Mouse (Mus musculus) right cerebral cortex, adult 18-20 months (tissue): Measurements from ENCODE around the gene Mcrip1.

Experiments
- DNase-seq: peaks from one replicate; pipeline ENCODE4 v3.0.0; 2022; ENCODE audit warnings: mixed read lengths

Gene Mcrip1

GRCm38 (mm10) chr11:120509940-120510339, 39.6 kb downstream of the Mcrip1 start:
- no peak for DNase-seq

GRCm38 (mm10) chr11:120508290-120508870, 41.1 kb downstream of the Mcrip1 start:
- DNase-seq, result no peak

DNA sequence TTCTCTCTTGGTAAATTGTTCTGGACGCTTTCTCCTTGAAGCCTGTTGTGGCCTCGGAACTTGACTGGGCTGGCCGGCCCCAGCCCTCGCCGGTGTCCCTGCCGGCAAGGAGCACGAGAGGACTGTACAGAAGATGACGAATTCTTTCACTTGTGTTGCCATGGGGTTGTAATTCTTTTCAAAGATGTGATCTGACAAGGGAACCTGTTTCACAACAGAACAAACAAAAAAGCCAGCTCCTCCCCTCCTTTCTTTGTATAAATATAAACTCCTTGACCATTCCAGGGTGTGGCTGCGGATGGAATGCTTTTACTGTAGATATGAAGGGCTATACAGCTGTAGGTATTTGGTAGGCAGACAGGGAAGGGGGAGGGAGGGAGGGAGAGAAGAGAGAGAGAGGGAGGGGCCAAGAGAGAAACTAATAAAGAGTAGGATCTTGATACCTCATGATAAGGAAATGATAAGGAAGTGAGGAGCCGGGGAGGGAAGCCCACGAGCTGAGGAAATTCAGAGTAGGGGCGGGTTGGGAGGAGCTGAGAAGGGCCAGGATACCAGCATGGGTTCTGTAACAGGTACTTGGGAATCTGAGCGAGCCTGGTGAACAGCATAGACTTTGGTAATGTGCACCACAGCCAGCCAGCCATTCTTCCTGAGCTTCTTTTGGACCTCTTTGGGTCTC, 41.8 kb downstream of the Mcrip1 start:
- no peak for DNase-seq

GRCm38 (mm10) chr11:120506899-120507298, 42.6 kb downstream of the Mcrip1 start:
- no peak for DNase-seq

GRCm38 (mm10) chr11:120505661-120506060, 43.9 kb downstream of the Mcrip1 start:
- DNase-seq, result no peak

GRCm38 (mm10) chr11:120501701-120502100, 47.8 kb downstream of the Mcrip1 start:
- no peak for DNase-seq

DNA sequence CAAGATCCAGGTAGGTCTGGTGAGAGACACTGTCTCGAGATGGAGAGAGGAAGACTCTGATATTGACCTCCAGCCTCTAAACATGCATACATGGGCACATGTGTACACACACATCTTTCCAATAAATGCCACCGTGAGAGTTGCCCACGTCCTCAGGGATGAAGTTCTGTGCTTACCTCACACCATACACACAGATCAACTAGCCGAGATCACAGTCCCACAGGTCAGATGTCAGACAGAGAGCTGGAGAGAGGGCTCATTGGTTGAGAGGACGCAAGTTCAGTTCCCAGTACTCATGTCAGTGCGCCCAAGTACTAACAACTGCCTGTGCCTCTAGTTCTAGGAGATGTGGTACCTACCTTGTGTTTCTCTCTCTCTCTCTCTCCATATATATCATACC, 48.5 kb downstream of the Mcrip1 start:
- DNase-seq, result no peak

GRCm38 (mm10) chr11:120500357-120500756, 49.2 kb downstream of the Mcrip1 start:
- DNase-seq, result no peak

GRCm38 (mm10) chr11:120499894-120500293, 49.6 kb downstream of the Mcrip1 start:
- DNase-seq, result no peak

- DNase-seq, result no peak
These were observed 50.6 kb downstream of the Mcrip1 start for GRCm38 (mm10) chr11:120498891-120499290.

- DNase-seq, result no peak
These were observed 51.3 kb downstream of the Mcrip1 start for GRCm38 (mm10) chr11:120498226-120498625.

DNA sequence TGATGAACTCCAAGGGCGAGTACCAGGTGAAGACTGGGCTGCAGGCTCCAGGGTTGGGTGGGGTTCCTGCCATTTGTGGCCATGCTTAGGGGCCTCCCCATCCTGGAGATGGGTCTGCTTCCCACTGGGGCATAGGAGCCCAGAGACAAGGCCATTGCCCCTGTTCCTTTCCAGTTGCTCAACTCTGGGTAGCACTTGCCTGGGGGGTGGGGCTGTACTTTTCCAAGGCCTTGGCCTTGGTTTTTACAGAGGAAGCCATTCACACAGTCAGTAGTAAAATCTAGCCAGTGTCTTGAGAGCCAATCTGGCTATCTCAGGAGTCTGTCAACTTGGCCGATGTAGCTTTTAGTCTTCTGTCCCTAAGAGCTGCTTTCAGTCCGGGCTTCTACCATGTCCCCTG, 52.1 kb downstream of the Mcrip1 start:
- DNase-seq, result no peak

DNA sequence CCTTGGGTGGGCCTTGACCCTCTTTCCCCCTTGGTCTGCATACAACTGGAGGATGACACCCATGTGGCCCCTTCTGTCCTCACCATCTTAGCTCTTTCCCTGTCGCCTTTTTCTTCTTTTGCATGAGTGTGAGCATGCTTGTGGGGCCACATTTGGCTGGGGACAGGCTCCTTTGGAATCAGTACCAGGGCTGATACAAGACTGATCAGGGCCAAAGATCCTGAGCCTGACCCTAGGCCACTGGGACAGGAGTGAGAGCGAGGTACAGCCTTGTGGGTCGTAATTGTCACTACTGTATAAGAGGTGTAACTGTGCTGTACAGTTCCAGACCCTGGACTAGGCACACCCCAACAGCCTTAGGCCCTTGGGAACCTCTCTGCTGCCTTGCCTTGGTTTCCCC, 55.6 kb downstream of the Mcrip1 start:
- DNase-seq, result no peak

GRCm38 (mm10) chr11:120493351-120493750, 56.2 kb downstream of the Mcrip1 start:
- no peak for DNase-seq
